Mouse (Mus musculus) cerebellum, postnatal 36 days (tissue): Measurements from ENCODE around the gene Prelid1.

ENCODE experiments used
- DNase-seq, 2 experiments: peaks; one replicate each; pipeline ENCODE4 v3.0.0; 2021 to 2022; ENCODE audit warnings: mixed read lengths in 2 of 2

Gene Prelid1

DNA sequence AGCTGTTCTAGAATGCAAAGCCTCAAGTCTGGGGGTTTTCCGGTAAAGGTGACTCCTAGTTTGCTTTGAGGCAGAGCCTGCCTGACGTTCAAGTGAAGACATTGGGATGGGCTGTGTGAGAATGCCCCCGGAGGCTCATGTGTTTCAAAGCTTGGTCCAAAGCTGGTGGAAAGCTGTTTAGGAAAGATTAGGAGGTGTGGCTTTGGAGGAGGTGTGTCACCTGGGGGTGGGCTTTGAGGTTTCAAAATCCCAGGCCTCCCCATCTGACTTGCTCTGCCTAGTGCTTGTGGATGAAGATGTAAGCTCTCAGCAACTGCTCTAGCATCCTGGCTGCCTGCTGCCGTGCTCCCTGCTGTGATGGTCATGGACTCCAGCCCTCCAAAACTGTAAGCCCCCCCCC lies 15.4 kb downstream of the Prelid1 start:
- no peak for DNase-seq

DNA sequence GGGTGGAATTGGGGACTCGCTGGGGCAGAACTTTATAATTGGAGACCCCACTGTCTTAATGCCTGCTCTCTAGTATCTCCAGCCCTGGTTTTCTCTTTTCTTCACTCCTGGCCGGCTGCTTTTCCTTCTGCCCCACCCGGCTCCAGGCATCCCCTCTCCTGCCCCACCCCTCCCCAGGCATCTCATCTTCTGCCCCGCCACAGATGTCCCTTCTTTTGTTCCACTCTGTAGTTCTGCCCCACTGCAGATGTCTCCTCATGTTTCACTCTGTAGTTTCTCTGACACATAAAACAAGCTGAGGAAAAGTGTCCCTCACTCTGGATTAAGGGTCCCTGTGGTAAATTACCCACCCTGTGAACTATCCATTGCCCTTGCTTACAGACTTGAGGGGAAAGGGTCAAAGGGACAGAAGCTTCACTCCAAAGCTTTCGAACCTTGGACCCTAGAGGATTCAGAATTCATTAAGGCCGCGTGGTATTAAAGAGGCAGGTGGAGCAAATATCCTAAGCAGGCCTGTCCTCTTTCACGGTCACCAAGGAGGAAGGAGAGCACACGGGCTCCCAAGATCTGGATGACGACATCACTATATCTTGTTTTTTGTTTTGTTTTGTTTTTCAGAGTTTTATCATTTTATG lies 17.2 kb downstream of the Prelid1 start:
- DNase-seq, result no peak

DNA sequence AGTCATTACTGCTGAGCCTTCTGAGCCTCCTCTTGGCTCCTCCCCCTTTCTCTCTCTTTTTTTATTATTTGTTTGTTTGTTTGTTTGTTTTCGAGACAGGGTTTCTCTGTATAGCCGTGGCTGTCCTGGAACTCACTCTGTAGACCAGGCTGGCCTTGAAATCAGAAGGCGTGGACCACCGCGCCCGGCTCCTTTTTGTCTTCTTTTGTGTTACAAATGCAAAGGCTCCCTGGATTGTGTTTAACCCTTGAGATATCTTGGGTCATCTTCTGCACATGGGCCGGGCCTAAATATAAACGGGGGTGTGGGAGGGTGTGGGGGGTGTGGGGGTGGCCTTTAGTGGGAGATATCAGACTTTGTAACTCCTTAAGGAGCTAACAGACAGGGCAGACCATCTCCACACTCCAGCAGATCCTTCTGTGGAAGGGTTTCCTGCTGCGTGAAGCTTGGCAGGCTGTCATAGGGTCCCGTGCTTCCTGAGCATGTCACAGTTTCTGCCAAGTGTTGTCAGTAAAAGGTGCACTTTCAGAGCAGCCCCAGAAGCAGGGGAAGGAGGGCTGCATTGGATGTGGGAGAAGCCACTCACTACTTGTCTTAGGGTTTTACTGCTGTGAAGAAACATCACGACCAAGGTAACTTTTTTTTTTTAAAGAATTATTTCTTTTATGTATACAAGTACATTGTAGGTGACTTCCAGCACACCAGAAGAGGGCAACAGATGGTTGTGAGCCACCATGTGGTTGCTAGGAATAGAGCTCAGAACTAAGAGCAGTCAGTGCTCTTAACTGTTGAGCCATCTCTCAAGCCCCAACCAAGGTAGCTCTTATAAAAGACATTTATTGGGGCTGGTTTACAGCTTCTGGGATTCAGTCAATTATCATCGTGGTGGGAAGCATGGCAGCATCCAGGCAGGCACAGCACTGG lies 18.1 kb downstream of the Prelid1 start:
- no peak for DNase-seq

GRCm38 (mm10) chr13:55339259-55339658 lies 19.0 kb downstream of the Prelid1 start:
- no peak for DNase-seq

- no peak for DNase-seq
Measured at GRCm38 (mm10) chr13:55342469-55342868, 22.2 kb downstream of the Prelid1 start.

- DNase-seq, result no peak
Measured at GRCm38 (mm10) chr13:55344286-55344685, 24.0 kb downstream of the Prelid1 start.

DNA sequence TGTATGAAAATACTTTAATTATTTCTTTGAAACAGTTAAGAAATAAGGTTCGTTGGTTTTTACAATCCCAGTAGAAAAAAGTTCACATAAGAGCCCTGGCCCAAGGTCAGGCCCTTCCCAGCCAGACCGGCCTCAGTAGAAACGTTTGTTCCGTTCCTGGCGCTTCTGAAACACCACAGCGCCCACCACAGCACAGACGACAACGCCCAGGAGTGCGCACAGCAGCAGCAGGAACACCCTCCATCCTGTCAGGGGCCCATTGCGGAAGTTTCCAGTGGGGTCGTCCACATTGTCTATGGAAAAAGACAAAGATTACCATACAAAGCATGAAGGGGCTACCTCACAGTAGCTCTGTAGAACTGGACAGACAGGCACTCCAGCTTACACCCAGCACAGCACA lies 26.4 kb downstream of the Prelid1 start:
- DNase-seq, result no peak

DNA sequence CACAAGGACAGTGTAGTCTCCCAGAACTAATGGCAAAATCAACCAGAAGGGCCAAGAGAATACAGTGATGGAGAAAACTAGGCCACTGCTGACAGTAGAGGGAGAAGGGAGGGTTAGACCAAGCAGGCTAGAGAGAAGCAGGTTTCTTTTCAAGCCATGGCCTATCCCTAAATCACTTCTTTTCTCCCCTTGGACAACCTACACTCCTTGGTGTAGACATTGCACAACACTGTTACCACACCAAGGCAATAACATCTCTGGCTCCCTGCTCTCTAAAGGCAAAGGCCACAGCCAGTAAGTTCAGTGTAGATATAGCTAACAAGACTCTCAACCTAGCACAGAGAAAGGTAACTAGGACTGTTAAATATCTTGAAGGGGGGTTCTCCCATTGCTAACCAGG lies 40.8 kb downstream of the Prelid1 start:
- DNase-seq, result no peak

DNA sequence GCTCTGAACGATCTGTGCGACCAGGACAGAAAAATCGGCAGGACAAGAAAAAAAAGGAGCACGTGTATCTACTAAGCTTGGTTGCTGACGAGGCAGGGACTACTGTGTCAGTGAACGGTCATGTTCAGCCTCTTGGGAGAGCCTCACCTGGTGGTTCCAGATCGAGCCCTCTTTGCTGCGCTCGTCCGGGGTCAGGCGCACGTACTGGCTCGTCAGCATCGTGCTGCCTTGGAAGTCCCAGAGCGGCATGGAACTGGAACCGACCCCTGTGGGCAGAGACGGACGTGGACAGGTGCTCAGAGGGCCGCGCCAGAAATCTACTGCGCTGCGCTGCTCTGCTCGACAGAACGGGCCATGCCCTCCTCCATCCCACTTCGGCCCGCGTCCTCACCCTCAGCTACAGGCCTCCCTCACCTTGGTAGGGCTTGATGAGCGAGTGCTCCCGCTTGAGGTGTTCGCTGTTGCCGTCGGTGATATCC lies 41.7 kb downstream of the Prelid1 start:
- DNase-seq, result no peak

GRCm38 (mm10) chr13:55362453-55363060 lies 42.3 kb downstream of the Prelid1 start, which contains the start of gene Lman2:
Lman2 (minus strand) TSS chr13:55362783.
- peak; percentile 93 to 94 for DNase-seq

DNA sequence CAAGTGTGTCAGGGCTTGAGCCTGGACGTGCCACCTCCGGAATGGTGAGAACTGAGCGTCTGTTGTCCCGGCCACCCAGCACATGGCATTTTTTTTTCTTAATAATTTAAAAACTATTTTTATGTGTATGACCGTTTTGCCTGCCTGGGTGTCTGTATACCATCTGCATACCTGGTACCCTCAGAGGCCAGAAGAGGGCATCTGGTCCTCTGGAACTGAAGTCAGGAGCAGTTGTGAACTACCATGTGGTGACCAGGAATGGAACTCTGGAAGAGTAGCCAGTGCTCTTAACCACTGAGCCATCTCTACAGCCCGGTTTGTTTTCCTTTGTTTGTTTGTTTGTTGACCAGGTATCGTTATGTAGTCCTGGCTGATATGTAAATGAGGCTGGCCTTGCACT lies 48.1 kb downstream of the Prelid1 start:
- DNase-seq, result no peak

- DNase-seq, result no peak
Measured at GRCm38 (mm10) chr13:55369531-55370114, 49.3 kb downstream of the Prelid1 start, which contains the start of gene Rgs14. Rgs14 (plus strand) TSS chr13:55369732.

DNA sequence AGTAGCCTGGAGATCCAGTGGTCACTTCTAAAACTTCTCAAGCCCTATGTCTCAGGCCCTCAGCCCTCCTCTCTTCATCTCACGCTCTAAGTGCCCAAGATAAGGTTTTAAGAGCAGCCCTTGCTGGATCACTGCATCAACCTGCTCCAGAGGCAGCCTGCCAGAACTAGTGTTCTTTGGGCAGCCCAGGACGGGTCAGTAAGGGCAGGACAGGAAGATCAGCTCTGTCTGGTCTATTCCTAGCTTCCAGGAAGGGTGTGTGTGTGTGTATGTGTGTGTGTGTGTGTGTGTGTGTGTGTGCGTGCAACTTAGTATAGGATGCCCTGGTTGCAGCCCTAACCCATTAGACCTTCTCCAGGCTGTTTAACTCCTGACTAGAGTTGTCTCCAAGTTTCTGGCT lies 49.9 kb downstream of the Prelid1 start:
- DNase-seq, result no peak

DNA sequence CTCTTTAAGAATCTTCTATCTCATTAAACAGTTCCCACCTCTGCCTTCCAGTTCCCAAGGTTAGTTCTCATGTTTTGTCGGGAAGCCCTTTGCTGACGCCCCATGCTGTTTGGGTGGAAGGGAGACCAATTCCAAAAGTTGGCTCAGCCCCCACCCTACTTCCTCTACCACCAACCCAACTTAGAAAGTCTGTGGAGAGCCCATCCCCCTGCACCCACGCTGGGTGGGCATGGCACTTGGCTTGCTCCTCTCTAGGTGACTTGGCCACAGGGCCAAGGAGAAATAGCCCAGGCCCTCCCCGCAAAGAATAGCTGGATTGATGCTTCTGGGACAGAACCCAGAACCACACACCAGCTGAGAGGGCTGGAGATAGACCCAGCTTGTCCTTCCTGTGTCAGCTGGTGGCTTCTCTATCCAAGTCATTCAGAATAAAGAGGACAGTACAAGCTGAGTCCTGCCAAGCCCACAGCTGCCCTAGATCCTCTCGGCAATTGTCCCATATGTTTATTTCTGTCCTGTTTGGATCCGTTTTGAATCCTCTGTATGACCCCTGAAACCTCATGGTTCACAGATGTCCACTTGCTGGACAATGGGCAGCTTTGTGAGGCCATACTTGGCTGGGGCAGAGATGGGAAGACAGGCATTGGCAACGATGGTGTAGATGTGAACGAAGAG lies 50.8 kb downstream of the Prelid1 start:
- DNase-seq, result no peak

DNA sequence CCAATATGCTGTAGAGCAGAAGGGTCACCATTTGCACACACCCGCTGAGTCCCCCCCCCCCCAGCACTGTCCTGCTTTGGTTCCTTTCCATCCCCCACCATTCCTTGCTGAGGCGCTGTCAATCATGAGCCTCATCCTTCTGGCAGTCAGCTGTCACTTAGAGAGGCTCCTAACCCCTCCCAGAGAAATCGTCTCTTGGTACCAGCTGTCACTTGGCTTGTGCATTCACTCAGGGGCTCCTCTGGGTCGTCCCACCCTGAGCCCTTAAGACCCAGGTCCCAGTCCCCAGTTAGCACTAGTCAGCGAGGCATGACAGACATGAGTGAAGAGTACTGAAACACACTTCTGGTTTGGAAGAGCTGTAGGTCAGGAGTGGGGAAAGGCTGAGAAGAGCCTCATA lies 51.4 kb downstream of the Prelid1 start:
- no peak for DNase-seq

DNA sequence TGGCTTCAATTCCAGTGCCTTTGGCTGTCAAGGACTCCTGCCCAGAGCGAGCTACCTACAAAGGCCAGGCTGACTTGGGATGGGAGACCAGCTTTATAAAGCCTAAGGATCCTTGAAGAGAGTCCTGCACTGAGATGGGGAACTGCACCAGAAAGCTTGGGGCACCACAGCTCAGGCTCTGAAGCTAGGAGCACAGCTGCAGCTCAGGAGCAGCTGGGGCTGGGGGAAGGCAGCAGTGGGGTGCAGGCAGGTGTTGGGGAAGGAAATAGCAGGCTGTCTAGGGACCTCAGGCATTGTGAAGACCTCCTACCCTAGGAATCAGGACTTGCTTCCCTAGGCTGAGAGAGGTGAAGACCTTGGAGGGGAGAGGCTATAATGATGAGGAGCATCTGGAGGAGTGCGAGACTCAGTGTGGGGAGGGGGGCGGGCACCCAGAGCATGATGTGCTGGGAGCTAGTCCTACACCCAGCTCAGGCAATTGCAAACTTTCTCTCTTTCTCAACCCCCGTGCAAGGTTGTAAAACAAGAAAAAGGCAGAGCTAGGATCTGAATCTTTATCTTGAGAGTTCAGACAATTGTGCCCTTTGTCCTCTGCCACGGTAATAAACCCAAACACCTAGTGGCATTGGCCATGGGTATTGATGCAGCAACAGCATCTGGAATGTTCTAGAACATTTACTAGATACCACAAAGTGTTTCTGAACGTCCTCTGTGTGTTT lies 54.1 kb downstream of the Prelid1 start:
- no peak for DNase-seq
